Mouse (Mus musculus): ENCODE measurements around the gene Ddhd1. TPM values are rescaled to one million over a fixed set of nuclear protein-coding genes. Genes with fewer than 3 reads are reported as not detected.

Gene Ddhd1
- polyA plus RNA-seq, 1 experiment from 2014 or later = 5.0 TPM

GRCm38 (mm10) chr14:45676722-45677121 is 18.8 kb upstream of the Ddhd1 start:
- Histone ChIP-seq H3K27me3 (ENCODE audit: control insufficient read depth, insufficient read depth, low read depth, low read length) (no peaks in the 10 kb centered on the region), H3K27ac (ENCODE audit: low read length) (no peak overlapping the region), H3K9ac (ENCODE audit: low read length) (no peak overlapping the region), H3K9me3 (ENCODE audit: control insufficient read depth, low read length) (no peaks in the 10 kb centered on the region), H3K4me1 (replicated peaks; ENCODE audit: control insufficient read depth, insufficient read depth, low read length) (no peaks in the 10 kb centered on the region), H3K4me2 (ENCODE audit: low read depth, low read length) (no peak overlapping the region), H3K36me3 (ENCODE audit: control insufficient read depth, insufficient read depth, low read length) (no peaks in the 10 kb centered on the region), H3K4me3 (ENCODE audit: low read length) (no peak overlapping the region)
- ATAC-seq (ENCODE audit: low read depth) = no peak
- WGBS = 54% methylated on average over 6 of the region's 6 CpGs

DNA sequence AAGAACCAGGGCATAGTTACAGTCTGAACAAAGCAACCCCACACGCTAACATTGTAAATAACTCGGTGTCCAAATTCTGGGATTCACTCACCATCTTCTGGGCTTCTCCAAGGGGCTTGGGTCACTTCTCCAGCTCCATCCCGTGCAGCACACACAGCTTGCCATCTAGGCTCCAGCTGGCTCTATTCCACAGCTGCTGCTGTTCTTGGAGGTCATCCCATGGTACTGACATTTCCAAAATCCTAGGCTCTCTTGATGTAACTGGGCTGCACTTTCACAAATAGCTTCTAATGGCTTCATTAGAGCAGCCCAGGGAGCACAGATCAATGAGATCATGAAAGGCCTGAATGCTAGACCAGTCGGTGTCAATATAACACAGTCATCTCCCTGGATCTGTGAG is 10.4 kb upstream of the Ddhd1 start:
- Histone ChIP-seq H3K4me3 (ENCODE audit: low read length) (no peak overlapping the region), H3K9me3 (ENCODE audit: control insufficient read depth, low read length) (no peaks in the 10 kb centered on the region), H3K27me3 (ENCODE audit: control insufficient read depth, insufficient read depth, low read depth, low read length) (no peaks in the 10 kb centered on the region), H3K4me1 (replicated peaks; ENCODE audit: control insufficient read depth, insufficient read depth, low read length) (no peaks in the 10 kb centered on the region), H3K27ac (ENCODE audit: low read length) (no peak overlapping the region), H3K4me2 (ENCODE audit: low read depth, low read length) (no peak overlapping the region), H3K9ac (ENCODE audit: low read length) (no peak overlapping the region), H3K36me3 (ENCODE audit: control insufficient read depth, insufficient read depth, low read length) (no peaks in the 10 kb centered on the region)
- peak; percentile 77 for ATAC-seq (ENCODE audit: low read depth)
- WGBS = 72% methylated on average over 4 of the region's 4 CpGs

- 34% methylated on average over 2 of the region's 2 CpGs for WGBS
- Histone ChIP-seq H3K4me2 (ENCODE audit: low read depth, low read length) (no peak overlapping the region), H3K9ac (ENCODE audit: low read length) (no peak overlapping the region), H3K27ac (ENCODE audit: low read length) (no peak overlapping the region), H3K4me3 (ENCODE audit: low read length) (no peak overlapping the region), H3K9me3 (ENCODE audit: control insufficient read depth, low read length) (no peaks in the 10 kb centered on the region), H3K4me1 (replicated peaks; ENCODE audit: control insufficient read depth, insufficient read depth, low read length) (no peaks in the 10 kb centered on the region), H3K27me3 (ENCODE audit: control insufficient read depth, insufficient read depth, low read depth, low read length) (no peaks in the 10 kb centered on the region), H3K36me3 (ENCODE audit: control insufficient read depth, insufficient read depth, low read length) (no peaks in the 10 kb centered on the region)
- no peak for ATAC-seq (ENCODE audit: low read depth)
Measured at GRCm38 (mm10) chr14:45667231-45667630, 9.3 kb upstream of the Ddhd1 start.

GRCm38 (mm10) chr14:45661575-45661974 is 3.6 kb upstream of the Ddhd1 start:
- Histone ChIP-seq H3K36me3 (ENCODE audit: control insufficient read depth, insufficient read depth, low read length) (no peaks in the 10 kb centered on the region), H3K4me2 (ENCODE audit: low read depth, low read length) (no peak overlapping the region), H3K4me1 (replicated peaks; ENCODE audit: control insufficient read depth, insufficient read depth, low read length) (peaks cover 11% of the 10 kb centered on the region; the same call in 1 of the 2 replicates), H3K4me3 (ENCODE audit: low read length) (no peak overlapping the region), H3K9me3 (ENCODE audit: control insufficient read depth, low read length) (no peaks in the 10 kb centered on the region), H3K27me3 (ENCODE audit: control insufficient read depth, insufficient read depth, low read depth, low read length) (no peaks in the 10 kb centered on the region), H3K27ac (ENCODE audit: low read length) (no peak overlapping the region), H3K9ac (ENCODE audit: low read length) (no peak overlapping the region)
- WGBS = 46% methylated on average over 5 of the region's 5 CpGs
- no peak for ATAC-seq (ENCODE audit: low read depth)

GRCm38 (mm10) chr14:45660315-45660714 is 2.4 kb upstream of the Ddhd1 start:
- Histone ChIP-seq H3K4me3 (ENCODE audit: low read length) (no peak overlapping the region), H3K4me2 (ENCODE audit: low read depth, low read length) (no peak overlapping the region), H3K27ac (ENCODE audit: low read length) (no peak overlapping the region), H3K4me1 (replicated peaks; ENCODE audit: control insufficient read depth, insufficient read depth, low read length) (peaks cover 17% of the 10 kb centered on the region), H3K36me3 (ENCODE audit: control insufficient read depth, insufficient read depth, low read length) (no peaks in the 10 kb centered on the region), H3K9ac (ENCODE audit: low read length) (no peak overlapping the region), H3K9me3 (ENCODE audit: control insufficient read depth, low read length) (no peaks in the 10 kb centered on the region), H3K27me3 (ENCODE audit: control insufficient read depth, insufficient read depth, low read depth, low read length) (no peaks in the 10 kb centered on the region)
- no peak for ATAC-seq (ENCODE audit: low read depth)
- 82% methylated on average over 1 of the region's 1 CpGs for WGBS

DNA sequence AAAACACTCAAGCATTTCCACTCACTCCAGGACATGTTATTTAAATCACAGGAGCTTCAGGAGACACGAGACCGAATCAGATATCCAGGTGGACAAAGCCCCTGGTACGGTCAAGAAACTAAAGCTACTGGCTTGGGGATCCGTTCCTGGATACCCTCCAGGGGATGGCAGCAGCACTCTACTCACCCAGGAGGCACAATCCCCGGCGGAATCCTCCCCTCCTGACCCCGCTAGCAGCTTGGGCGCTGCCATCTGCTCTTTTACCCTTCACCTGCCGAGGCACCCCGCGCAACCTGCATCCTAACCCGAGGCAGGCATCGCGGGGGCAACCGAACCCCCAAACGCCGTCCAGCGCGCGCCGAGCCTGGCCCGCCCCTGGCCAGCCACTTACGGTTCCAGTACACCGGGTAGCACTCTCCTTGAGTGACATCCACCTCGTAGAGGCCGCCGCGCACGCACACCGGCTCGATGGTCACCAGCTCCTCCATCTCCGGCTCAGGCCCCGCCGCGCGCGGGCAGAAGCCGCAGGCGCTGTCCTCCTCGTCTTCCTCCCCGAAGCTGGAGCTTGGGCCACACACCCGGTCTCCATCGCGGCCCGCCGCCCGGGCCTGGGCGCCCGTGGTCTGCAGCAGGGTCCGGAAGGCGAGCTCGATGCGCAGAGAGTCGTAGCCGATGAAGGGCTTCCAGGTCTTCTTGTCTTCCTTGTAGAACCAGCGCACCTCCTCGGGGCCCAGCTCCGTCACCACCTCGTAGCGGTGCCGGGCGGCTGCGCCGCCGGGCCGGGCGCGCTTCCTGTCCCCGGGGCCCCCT is 907 bp downstream of the Ddhd1 start:
- H3K9ac ChIP-seq (ENCODE audit: low read length) = peak overlapping the region; percentile 89
- H3K4me2 ChIP-seq (ENCODE audit: low read depth, low read length) = peak overlapping the region; percentile 99
- H3K4me1 ChIP-seq (replicated peaks; ENCODE audit: control insufficient read depth, insufficient read depth, low read length) = peaks cover 20% of the 10 kb centered on the region
- under 1% methylated on average over 61 of the region's 69 CpGs for WGBS
- no peaks in the 10 kb centered on the region for H3K36me3 ChIP-seq (ENCODE audit: control insufficient read depth, insufficient read depth, low read length)
- peak overlapping the region; percentile 96 for H3K27ac ChIP-seq (ENCODE audit: low read length)
- peak; percentile 35 for ATAC-seq (ENCODE audit: low read depth)
- H3K27me3 ChIP-seq (ENCODE audit: control insufficient read depth, insufficient read depth, low read depth, low read length) = no peaks in the 10 kb centered on the region
- H3K9me3 ChIP-seq (ENCODE audit: control insufficient read depth, low read length) = no peaks in the 10 kb centered on the region
- H3K4me3 ChIP-seq (ENCODE audit: low read length) = peak overlapping the region; percentile 91

- Histone ChIP-seq H3K4me2 (ENCODE audit: low read depth, low read length) (no peak overlapping the region), H3K27me3 (ENCODE audit: control insufficient read depth, insufficient read depth, low read depth, low read length) (no peaks in the 10 kb centered on the region), H3K36me3 (ENCODE audit: control insufficient read depth, insufficient read depth, low read length) (no peaks in the 10 kb centered on the region), H3K9ac (ENCODE audit: low read length) (no peak overlapping the region), H3K4me3 (ENCODE audit: low read length) (no peak overlapping the region), H3K27ac (ENCODE audit: low read length) (no peak overlapping the region), H3K9me3 (ENCODE audit: control insufficient read depth, low read length) (no peaks in the 10 kb centered on the region), H3K4me1 (replicated peaks; ENCODE audit: control insufficient read depth, insufficient read depth, low read length) (peaks cover 20% of the 10 kb centered on the region)
- ATAC-seq (ENCODE audit: low read depth) = no peak
- WGBS = 77% methylated on average over 13 of the region's 13 CpGs
Measured at GRCm38 (mm10) chr14:45654876-45655416, 3.0 kb downstream of the Ddhd1 start.

DNA sequence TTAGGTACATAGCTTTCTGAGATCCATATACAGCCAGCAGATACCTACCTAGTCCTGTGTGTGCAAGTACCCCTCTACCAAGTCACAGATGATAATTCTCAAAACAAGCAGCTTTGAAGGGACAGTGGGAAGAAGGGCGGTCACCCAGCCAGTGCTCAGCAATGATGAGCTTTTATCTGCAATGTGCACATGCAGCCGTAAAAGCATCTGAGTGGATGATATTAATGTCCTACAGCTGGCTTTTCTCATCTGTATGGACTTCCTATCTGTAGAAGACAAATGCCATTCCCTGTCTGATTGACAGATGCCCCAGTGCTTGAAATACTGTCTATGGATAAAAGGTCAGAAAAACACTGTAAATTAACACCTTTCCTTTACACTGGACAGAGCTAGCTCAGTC is 4.2 kb downstream of the Ddhd1 start:
- Histone ChIP-seq H3K9me3 (ENCODE audit: control insufficient read depth, low read length) (no peaks in the 10 kb centered on the region), H3K4me3 (ENCODE audit: low read length) (no peak overlapping the region), H3K27ac (ENCODE audit: low read length) (no peak overlapping the region), H3K36me3 (ENCODE audit: control insufficient read depth, insufficient read depth, low read length) (no peaks in the 10 kb centered on the region), H3K27me3 (ENCODE audit: control insufficient read depth, insufficient read depth, low read depth, low read length) (no peaks in the 10 kb centered on the region), H3K4me1 (replicated peaks; ENCODE audit: control insufficient read depth, insufficient read depth, low read length) (peaks cover 17% of the 10 kb centered on the region), H3K9ac (ENCODE audit: low read length) (no peak overlapping the region), H3K4me2 (ENCODE audit: low read depth, low read length) (no peak overlapping the region)
- 76% methylated on average over 2 of the region's 2 CpGs for WGBS
- no peak for ATAC-seq (ENCODE audit: low read depth)

DNA sequence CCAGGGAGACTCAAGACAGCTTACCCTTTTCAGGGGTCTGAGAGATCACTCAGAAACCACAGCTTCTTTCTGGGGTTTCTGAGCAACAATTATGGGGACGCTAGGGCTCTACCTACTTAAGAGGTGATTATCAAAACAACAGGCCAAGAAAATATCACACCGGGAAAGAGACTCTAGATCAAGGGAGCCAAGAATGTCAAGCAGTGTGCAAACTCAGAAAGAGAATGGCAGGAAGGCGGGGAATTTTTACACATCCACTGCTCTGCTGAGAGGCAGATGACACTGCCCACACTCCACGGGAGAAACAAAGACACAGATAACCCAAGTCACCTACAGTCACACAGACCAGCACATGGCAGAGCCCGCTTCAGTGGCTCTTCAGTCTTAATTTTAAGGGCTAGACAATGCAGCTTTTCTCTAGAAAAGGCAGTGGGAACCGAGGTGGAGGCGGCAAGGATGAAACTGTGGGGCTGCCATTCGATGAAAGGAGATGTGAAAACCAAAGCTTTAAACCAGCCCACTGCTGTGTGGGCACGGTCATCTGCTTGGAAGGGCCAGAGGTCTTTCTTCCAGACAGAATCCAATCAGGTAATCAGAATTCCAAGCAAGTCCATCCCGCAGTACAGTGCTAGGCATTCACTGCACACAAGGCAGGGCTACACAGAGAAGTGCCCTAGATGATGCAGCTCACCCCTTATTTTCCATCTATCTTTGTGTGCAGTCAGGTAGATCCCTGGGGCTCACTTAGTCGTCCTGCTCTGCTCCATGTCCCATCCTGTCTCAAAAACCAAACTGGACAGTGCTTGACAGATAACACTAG is 8.7 kb downstream of the Ddhd1 start:
- H3K27me3 ChIP-seq (ENCODE audit: control insufficient read depth, insufficient read depth, low read depth, low read length) = no peaks in the 10 kb centered on the region

More for the DNA sequence above, 8.7 kb downstream of the Ddhd1 start:
- H3K4me1 ChIP-seq (replicated peaks; ENCODE audit: control insufficient read depth, insufficient read depth, low read length) = 0 out of 2 replicates have a peak, but pooled peaks cover 3% of the 10 kb centered on the region
- H3K9ac ChIP-seq (ENCODE audit: low read length) = no peak overlapping the region
- 54% methylated on average over 11 of the region's 11 CpGs for WGBS
- H3K27ac ChIP-seq (ENCODE audit: low read length) = no peak overlapping the region
- H3K4me3 ChIP-seq (ENCODE audit: low read length) = no peak overlapping the region
- no peaks in the 10 kb centered on the region for H3K9me3 ChIP-seq (ENCODE audit: control insufficient read depth, low read length)
- H3K36me3 ChIP-seq (ENCODE audit: control insufficient read depth, insufficient read depth, low read length) = no peaks in the 10 kb centered on the region
- no peak overlapping the region for H3K4me2 ChIP-seq (ENCODE audit: low read depth, low read length)
- no peak for ATAC-seq (ENCODE audit: low read depth)
